Mouse (Mus musculus) MEL (cell line): ENCODE data around the gene Slc13a4. TPM values are rescaled to one million over a fixed set of nuclear protein-coding genes. Genes with fewer than 3 reads are reported as not detected.

Experiments
- DNase-seq: peaks from one replicate; pipeline ENCODE4 v3.0.0; 2011; ENCODE audit warnings: low read depth, low spot score
- H3K27ac ChIP-seq: 2 replicates; pipeline ENCODE4 v1.5.1; 2012; ENCODE audit warnings: low read depth, mild to moderate bottlenecking, control low read depth, low read length, moderate library complexity; ENCODE audit not compliant: control insufficient read depth
- H3K27me3 ChIP-seq, 2 experiments: fragments of 150-350 bp in 1 of 2; sonication (generic) in 1 of 2; 2 replicates each; pipeline ENCODE4 v1.6.1; 2012; ENCODE audit warnings: low read length in 2 of 2, mild to moderate bottlenecking in 2 of 2, improper control_type of control experiment in 1 of 2, moderate library complexity in 1 of 2; ENCODE audit not compliant: insufficient read depth in 2 of 2, control insufficient read depth in 1 of 2
- H3K36me3 ChIP-seq, 2 experiments: 2 replicates each; pipeline ENCODE4 v1.6.1; 2012 to 2014; ENCODE audit warnings: low read length in 2 of 2, improper control_type of control experiment in 1 of 2, inconsistent platforms in 1 of 2, mild to moderate bottlenecking in 1 of 2; ENCODE audit not compliant: insufficient read depth in 2 of 2, control insufficient read depth in 1 of 2
- H3K4me1 ChIP-seq, 2 experiments: fragments of 150-350 bp in 1 of 2; sonication (generic) in 1 of 2; 2 replicates each; pipeline ENCODE4 v1.6.1; 2012; ENCODE audit warnings: low read length in 2 of 2, improper control_type of control experiment in 1 of 2, mild to moderate bottlenecking in 1 of 2; ENCODE audit not compliant: insufficient read depth in 2 of 2, control insufficient read depth in 1 of 2
- H3K4me3 ChIP-seq, 2 experiments: fragments of 150-350 bp in 1 of 2; sonication (generic) in 1 of 2; 2 replicates each; pipeline ENCODE4 v1.5.1; 2012; ENCODE audit warnings: low read depth in 2 of 2, low read length in 2 of 2, mild to moderate bottlenecking in 2 of 2, moderate library complexity in 2 of 2, control low read depth in 1 of 2, improper control_type of control experiment in 1 of 2; ENCODE audit not compliant: control insufficient read depth in 1 of 2, insufficient read depth in 1 of 2
- H3K79me2 ChIP-seq: 2 replicates; pipeline ENCODE4 v1.6.1; 2012; ENCODE audit warnings: mild to moderate bottlenecking, low read length, moderate library complexity; ENCODE audit not compliant: control insufficient read depth, poor library complexity, insufficient read depth
- H3K9ac ChIP-seq: 2 replicates; pipeline ENCODE4 v1.6.1; 2012; ENCODE audit warnings: low read depth, mild to moderate bottlenecking, control low read depth, low read length, moderate library complexity; ENCODE audit not compliant: control insufficient read depth, poor library complexity, severe bottlenecking
- H3K9me3 ChIP-seq: fragments of 150-350 bp; sonication (generic); replicated peaks from 2 replicates; pipeline ENCODE4 v1.6.1; 2012; ENCODE audit warnings: mild to moderate bottlenecking, low read length, improper control_type of control experiment, moderate library complexity; ENCODE audit not compliant: insufficient read depth
- BHLHE40 ChIP-seq: IDR thresholded peaks from 2 replicates; pipeline ENCODE4 v1.6.1; 2012; ENCODE audit warnings: low read depth, mild to moderate bottlenecking, inconsistent platforms, low read length, improper control_type of control experiment, borderline replicate concordance
- CHD2 ChIP-seq: IDR thresholded peaks from 2 replicates; pipeline ENCODE4 v1.6.1; 2011; ENCODE audit warnings: low read length, improper control_type of control experiment
- CTCF ChIP-seq, 3 experiments: IDR thresholded peaks in 2 of 3; conservative IDR thresholded peaks in 1 of 3; 2 replicates each; pipeline ENCODE4 v1.5.1; 2011 to 2012; ENCODE audit warnings: low read length in 3 of 3, low read depth in 2 of 3, mild to moderate bottlenecking in 2 of 3, improper control_type of control experiment in 1 of 3, inconsistent platforms in 1 of 3, mixed read lengths in 1 of 3, moderate library complexity in 1 of 3; ENCODE audit not compliant: control insufficient read depth in 1 of 3, insufficient read depth in 1 of 3, poor library complexity in 1 of 3, severe bottlenecking in 1 of 3
- E2F4 ChIP-seq: IDR thresholded peaks from 2 replicates; pipeline ENCODE4 v1.6.1; 2011; ENCODE audit warnings: low read depth, low read length, improper control_type of control experiment, borderline replicate concordance
- ELF1 ChIP-seq: IDR thresholded peaks from 2 replicates; pipeline ENCODE4 v1.6.1; 2014; ENCODE audit warnings: low read depth, mild to moderate bottlenecking, inconsistent platforms, low read length, improper control_type of control experiment, moderate library complexity
- GABPA ChIP-seq: IDR thresholded peaks from 2 replicates; pipeline ENCODE4 v1.6.1; 2012; ENCODE audit warnings: low read depth, mild to moderate bottlenecking, inconsistent platforms, low read length, improper control_type of control experiment, moderate library complexity
- GATA1 ChIP-seq: IDR thresholded peaks from 2 replicates; pipeline ENCODE4 v1.6.1; 2011; ENCODE audit warnings: low read depth, low read length, improper control_type of control experiment
- HCFC1 ChIP-seq: IDR thresholded peaks from 2 replicates; pipeline ENCODE4 v1.6.1; 2012; ENCODE audit warnings: low read depth, mild to moderate bottlenecking, inconsistent platforms, low read length, improper control_type of control experiment, moderate library complexity
- MAFK ChIP-seq: IDR thresholded peaks from 2 replicates; pipeline ENCODE4 v1.6.1; 2011; ENCODE audit warnings: low read depth, mild to moderate bottlenecking, low read length, improper control_type of control experiment, borderline replicate concordance
- MAZ ChIP-seq: IDR thresholded peaks from 2 replicates; pipeline ENCODE4 v1.6.1; 2012; ENCODE audit warnings: low read depth, mild to moderate bottlenecking, inconsistent platforms, low read length, improper control_type of control experiment
- MXI1 ChIP-seq: IDR thresholded peaks from 2 replicates; pipeline ENCODE4 v1.6.1; 2011; ENCODE audit warnings: mild to moderate bottlenecking, low read depth, low read length, improper control_type of control experiment
- MYB ChIP-seq: IDR thresholded peaks from 2 replicates; pipeline ENCODE4 v1.6.1; 2011; ENCODE audit warnings: mild to moderate bottlenecking, low read depth, low read length, improper control_type of control experiment
- POLR2A ChIP-seq, 2 experiments: IDR thresholded peaks; 2 replicates each; pipeline ENCODE4 v1.6.1; 2011 to 2012; ENCODE audit warnings: low read length in 2 of 2, mild to moderate bottlenecking in 2 of 2, control low read depth in 1 of 2, improper control_type of control experiment in 1 of 2, low read depth in 1 of 2, moderate library complexity in 1 of 2; ENCODE audit not compliant: control insufficient read depth in 1 of 2, insufficient read depth in 1 of 2, poor library complexity in 1 of 2
- POLR2AphosphoS2 ChIP-seq: IDR thresholded peaks from 2 replicates; pipeline ENCODE4 v1.6.1; 2011; ENCODE audit warnings: low read length, improper control_type of control experiment
- POLR2AphosphoS5 ChIP-seq: IDR thresholded peaks from 2 replicates; pipeline ENCODE4 v1.6.1; 2012; ENCODE audit warnings: low read depth, borderline replicate concordance, mild to moderate bottlenecking, inconsistent platforms, low read length, moderate library complexity, mixed read lengths
- RAD21 ChIP-seq: IDR thresholded peaks from 2 replicates; pipeline ENCODE4 v1.6.1; 2011; ENCODE audit warnings: mild to moderate bottlenecking, low read depth, low read length, improper control_type of control experiment
- RCOR1 ChIP-seq: IDR thresholded peaks from 2 replicates; pipeline ENCODE4 v1.6.1; 2012; ENCODE audit warnings: low read depth, mild to moderate bottlenecking, inconsistent platforms, low read length, improper control_type of control experiment
- SMC3 ChIP-seq: IDR thresholded peaks from 2 replicates; pipeline ENCODE4 v1.6.1; 2011; ENCODE audit warnings: low read depth, low read length, improper control_type of control experiment
- TAL1 ChIP-seq: IDR thresholded peaks from 2 replicates; pipeline ENCODE4 v1.6.1; 2012; ENCODE audit warnings: mild to moderate bottlenecking, inconsistent platforms, low read length, moderate library complexity, mixed read lengths
- TBP ChIP-seq: IDR thresholded peaks from 2 replicates; pipeline ENCODE4 v1.8.0; 2011; ENCODE audit warnings: low read depth, low read length, improper control_type of control experiment
- UBTF ChIP-seq: IDR thresholded peaks from 2 replicates; pipeline ENCODE4 v1.6.1; 2012; ENCODE audit warnings: low read depth, mild to moderate bottlenecking, inconsistent platforms, low read length, improper control_type of control experiment, moderate library complexity, borderline replicate concordance; ENCODE audit not compliant: insufficient read depth
- USF2 ChIP-seq, 2 experiments: IDR thresholded peaks; 2 replicates each; pipeline ENCODE4 v1.6.1; 2011 to 2012; ENCODE audit warnings: improper control_type of control experiment in 2 of 2, low read length in 2 of 2, borderline replicate concordance in 1 of 2, inconsistent platforms in 1 of 2, low read depth in 1 of 2, mild to moderate bottlenecking in 1 of 2; ENCODE audit not compliant: insufficient read depth in 1 of 2
- ZC3H11A ChIP-seq: IDR thresholded peaks from 2 replicates; pipeline ENCODE4 v1.6.1; 2012; ENCODE audit warnings: low read depth, mild to moderate bottlenecking, inconsistent platforms, low read length, improper control_type of control experiment
- ZMIZ1 ChIP-seq: IDR thresholded peaks from 2 replicates; pipeline ENCODE4 v1.6.1; 2012; ENCODE audit warnings: low read depth, mild to moderate bottlenecking, inconsistent platforms, low read length, improper control_type of control experiment, moderate library complexity
- ZNF384 ChIP-seq: IDR thresholded peaks from 2 replicates; pipeline ENCODE4 v1.6.1; 2012; ENCODE audit warnings: low read depth, mild to moderate bottlenecking, inconsistent platforms, low read length, improper control_type of control experiment
- polyA plus RNA-seq, 2 experiments: library from polyadenylated mRNA; stranded (reverse) in 1 of 2; unstranded in 1 of 2; fragments of >175 nt in 1 of 2; fragments of >200 nt in 1 of 2; gene quantifications; 2 replicates each; pipeline versions ENCODE4 v1.2.1 to v1.2.4; 2012; ENCODE audit warnings: low replicate concordance in 2 of 2, low read depth in 1 of 2; ENCODE audit not compliant: insufficient read length in 2 of 2, insufficient read depth in 1 of 2, missing spikeins in 1 of 2
- total RNA-seq: library from RNA; depleted of rRNA; stranded (reverse); fragments of 300-350 nt; gene quantifications from 2 replicates; pipeline ENCODE4 v1.2.3, GENCODE M21; 2012

Slc13a4 gene
- total and polyA plus RNA-seq, 3 experiments: 0.14 TPM; not detected in 2

DNA sequence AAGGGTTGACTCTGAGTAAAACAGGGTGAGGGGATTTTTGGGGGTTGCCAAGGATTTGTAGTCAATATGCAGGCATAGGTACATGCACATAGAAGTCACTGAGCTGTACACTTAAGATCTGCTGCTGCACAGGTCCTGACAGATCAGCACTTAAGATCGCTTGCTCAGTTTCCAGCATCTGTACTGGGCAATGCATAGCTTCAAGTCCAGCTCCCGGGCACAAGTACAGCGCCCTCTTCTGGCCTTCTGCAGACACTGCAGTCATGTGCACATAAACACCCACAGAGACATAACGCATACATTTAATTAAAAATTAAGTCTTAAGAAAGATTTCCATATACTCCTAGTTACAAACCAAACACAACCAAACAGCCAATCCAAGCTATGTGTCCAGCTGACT lies 26.3 kb upstream of the Slc13a4 start:
- H3K9ac ChIP-seq: no peak overlapping the region
- DNase-seq: peak; percentile 4
- H3K36me3 ChIP-seq: no peaks in the 10 kb centered on the region
- no peak overlapping the region for H3K27ac ChIP-seq
- H3K79me2 ChIP-seq: no peaks in the 10 kb centered on the region
- no peaks in the 10 kb centered on the region for H3K9me3 ChIP-seq
- TF ChIP-seq MAZ (no peak), MAFK (no peak), RAD21 (no peak), ZMIZ1 (no peak), GABPA (no peak), RCOR1 (no peak), SMC3 (no peak), CTCF (IDR thresholded peaks at IDR 0.05 in 2 of 3, conservative IDR thresholded peaks at IDR 0.05 in 1 of 3; ENCODE audit: control insufficient read depth in 1 of 3, insufficient read depth in 1 of 3, low read depth in 2 of 3, low read length in 3 of 3, poor library complexity in 1 of 3, severe bottlenecking in 1 of 3) (peak; percentile 12 to 42 (median 34); a peak in 5 of 6 replicates)
- no peak overlapping the region for H3K4me3 ChIP-seq
- H3K4me1 ChIP-seq: no peaks in the 10 kb centered on the region
- H3K27me3 ChIP-seq: peaks cover 0 to 4% of the 10 kb centered on the region in 2 experiments; a peak in 1 of 4 replicates

DNA sequence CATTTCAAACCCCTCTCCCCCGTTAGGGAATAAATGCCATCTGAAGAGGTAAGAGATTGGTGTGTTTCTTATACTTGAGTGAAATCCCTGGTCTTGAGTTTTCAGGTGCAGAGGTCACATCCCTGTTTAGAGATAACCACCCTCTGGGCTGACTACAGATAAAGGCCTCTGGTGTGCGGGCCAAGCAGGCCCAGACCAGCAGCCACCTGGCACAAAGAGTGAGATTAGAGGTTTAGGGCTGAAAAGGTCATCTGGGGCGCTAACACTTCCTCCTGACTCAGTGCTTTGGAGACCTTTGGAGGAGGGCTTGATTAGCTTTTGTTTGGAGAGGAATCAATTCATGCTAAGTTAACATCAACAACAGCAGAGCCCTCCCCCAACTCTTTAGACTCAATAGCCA lies 25.7 kb upstream of the Slc13a4 start:
- no peak overlapping the region for H3K4me3 ChIP-seq
- H3K27me3 ChIP-seq: peaks cover 0 to 4% of the 10 kb centered on the region in 2 experiments; a peak in 1 of 4 replicates
- H3K79me2 ChIP-seq: no peaks in the 10 kb centered on the region
- H3K9me3 ChIP-seq: no peaks in the 10 kb centered on the region
- H3K4me1 ChIP-seq: no peaks in the 10 kb centered on the region
- H3K36me3 ChIP-seq: no peaks in the 10 kb centered on the region
- DNase-seq: no peak
- no peak overlapping the region for H3K9ac ChIP-seq
- TF ChIP-seq MYB (no peak), ELF1 (no peak), TAL1 (no peak), USF2 (IDR thresholded peaks at IDR 0.05; ENCODE audit: borderline replicate concordance in 1 of 2, insufficient read depth in 1 of 2, low read depth in 1 of 2, low read length in 2 of 2) (no peak), MXI1 (no peak), ZNF384 (no peak), ZC3H11A (no peak), GATA1 (no peak), POLR2AphosphoS2 (no peak), UBTF (no peak), RCOR1 (no peak), BHLHE40 (no peak), TBP (no peak), HCFC1 (no peak), MAFK (no peak), POLR2A (IDR thresholded peaks at IDR 0.05; ENCODE audit: control insufficient read depth in 1 of 2, insufficient read depth in 1 of 2, low read depth in 1 of 2, low read length in 2 of 2, poor library complexity in 1 of 2) (no peak), RAD21 (no peak), CHD2 (no peak), POLR2AphosphoS5 (no peak), E2F4 (no peak)
- TF ChIP-seq, all 39 proteins: peak for 0
- H3K27ac ChIP-seq: no peak overlapping the region
